Mouse (Mus musculus) E14TG2a.4 (cell line): Measurements from ENCODE around the gene Pomgnt1.

Source experiments
- H3K27me3 ChIP-seq: 2 replicates; pipeline ENCODE4 v1.6.1; 2014; ENCODE audit warnings: low read length, control low read depth; ENCODE audit not compliant: insufficient read depth
- H3K36me3 ChIP-seq: 2 replicates; pipeline ENCODE4 v1.6.1; 2014; ENCODE audit warnings: low read length, control low read depth; ENCODE audit not compliant: insufficient read depth
- H3K4me1 ChIP-seq: replicated peaks from 2 replicates; pipeline ENCODE4 v1.6.1; 2014; ENCODE audit warnings: low read depth, low read length, control low read depth
- H3K4me3 ChIP-seq: replicated peaks from 2 replicates; pipeline ENCODE4 v1.5.1; 2014; ENCODE audit warnings: mild to moderate bottlenecking, low read length
- H3K9me3 ChIP-seq: 2 replicates; pipeline ENCODE4 v1.6.1; 2014; ENCODE audit warnings: low read length, control low read depth
- CTCF ChIP-seq: conservative IDR thresholded peaks from 2 replicates; pipeline ENCODE4 v1.5.1; 2014; ENCODE audit warnings: low read length
- NANOG ChIP-seq: IDR thresholded peaks from 2 replicates; pipeline ENCODE4 v1.6.1; 2014; ENCODE audit warnings: borderline replicate concordance, low read length, mixed read lengths
- POU5F1 ChIP-seq: IDR thresholded peaks from 2 replicates; pipeline ENCODE4 v1.6.1; 2014; ENCODE audit warnings: low read length, borderline replicate concordance

Pomgnt1 gene

GRCm38 (mm10) chr4:116123602-116124519 lies at the start of gene Pomgnt1, which contains the start of gene Rad54l:
Pomgnt1 (plus strand) TSS chr4:116123840.
Rad54l (minus strand) TSS chr4:116123690.
- Histone ChIP-seq H3K4me1 (peaks cover 71% of the 10 kb centered on the region), H3K27me3 (no peaks in the 10 kb centered on the region), H3K9me3 (no peaks in the 10 kb centered on the region), H3K36me3 (peaks cover 29% of the 10 kb centered on the region), H3K4me3 (peak within 1 kb of the TSS; percentile 94)
- TF ChIP-seq CTCF: 0 out of 2 replicates have a peak, but pooled peaks have one; percentile 21
- TF ChIP-seq POU5F1: no peak

GRCm38 (mm10) chr4:116074145-116074675 lies 49.4 kb upstream of the Pomgnt1 start:
- TF ChIP-seq POU5F1 (no peak), CTCF (no peak), NANOG (no peak)
- Histone ChIP-seq H3K4me3 (peak overlapping the region; percentile 94), H3K9me3 (no peaks in the 10 kb centered on the region), H3K27me3 (peaks cover 18% of the 10 kb centered on the region), H3K4me1 (peaks cover 56% of the 10 kb centered on the region), H3K36me3 (peaks cover 19% of the 10 kb centered on the region)

- no peak for TF ChIP-seq POU5F1
- no peak for TF ChIP-seq NANOG
- TF ChIP-seq CTCF: no peak
- peaks cover 54% of the 10 kb centered on the region for H3K4me1 ChIP-seq
Measured at GRCm38 (mm10) chr4:116074861-116075620, 48.6 kb upstream of the Pomgnt1 start, which contains the start of the genes Uqcrh and Lrrc41. Uqcrh (minus strand) TSS chr4:116075071. Lrrc41 (plus strand) TSS chr4:116075269.

GRCm38 (mm10) chr4:116075631-116076368 lies 47.8 kb upstream of the Pomgnt1 start:
- Histone ChIP-seq H3K4me1 (peaks cover 47% of the 10 kb centered on the region), H3K36me3 (peaks cover 17% of the 10 kb centered on the region), H3K9me3 (no peaks in the 10 kb centered on the region), H3K4me3 (peak overlapping the region; percentile 94), H3K27me3 (peaks cover 18% of the 10 kb centered on the region)
- TF ChIP-seq POU5F1 (no peak), CTCF (no peak), NANOG (no peak)

More at GRCm38 (mm10) chr4:116074861-116075620, 48.6 kb upstream of the Pomgnt1 start, which contains the start of the genes Uqcrh and Lrrc41:
- peaks cover 17% of the 10 kb centered on the region for H3K36me3 ChIP-seq
- H3K4me3 ChIP-seq: peak within 1 kb of the TSS; percentile 94
- peaks cover 18% of the 10 kb centered on the region for H3K27me3 ChIP-seq
- no peaks in the 10 kb centered on the region for H3K9me3 ChIP-seq

DNA sequence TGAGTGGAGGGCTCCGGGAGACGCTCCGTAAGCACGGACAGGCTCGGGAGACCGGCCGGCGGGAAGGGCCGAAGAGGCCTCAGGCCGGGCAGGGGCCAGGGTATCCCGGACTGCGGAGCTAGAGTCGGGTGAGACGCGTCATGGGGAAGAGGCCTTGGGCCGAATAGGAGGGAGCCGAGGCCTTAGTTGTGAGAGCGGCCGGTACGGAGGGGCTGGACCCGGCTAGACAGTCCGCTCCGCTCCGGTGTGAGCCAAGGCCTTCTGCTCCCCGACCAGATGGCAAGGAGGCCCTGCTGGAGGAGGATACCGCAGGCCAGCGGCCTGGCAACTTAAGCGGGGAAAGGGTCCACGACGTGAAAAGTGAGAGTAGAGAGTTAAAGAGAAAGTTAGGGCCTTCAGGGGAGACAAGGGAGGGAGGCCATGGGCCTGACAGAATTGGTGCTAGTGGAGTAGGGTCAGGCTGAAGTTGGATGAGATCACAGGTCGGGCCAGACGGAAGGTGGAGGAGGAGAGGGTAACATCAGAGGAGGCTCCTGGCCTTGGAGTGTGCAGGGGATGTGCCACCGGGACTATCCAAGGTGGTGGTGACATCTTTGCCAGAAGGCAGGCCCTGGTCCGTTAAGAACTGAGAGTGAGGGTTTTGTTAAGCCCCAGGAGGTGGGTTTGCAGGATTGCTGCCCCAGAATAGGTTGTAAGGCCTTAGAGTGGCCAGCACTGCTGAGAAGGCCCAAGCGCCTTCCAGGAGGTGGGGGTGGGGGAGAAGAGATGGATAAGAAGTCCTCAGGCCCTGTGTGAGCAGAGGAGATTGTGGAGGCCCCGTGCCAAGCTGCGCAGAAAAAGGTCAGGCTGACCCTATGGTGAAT lies 47.0 kb upstream of the Pomgnt1 start:
- Histone ChIP-seq H3K9me3 (no peaks in the 10 kb centered on the region), H3K36me3 (peaks cover 22% of the 10 kb centered on the region), H3K4me3 (peak overlapping the region; percentile 94), H3K4me1 (peaks cover 39% of the 10 kb centered on the region), H3K27me3 (peaks cover 18% of the 10 kb centered on the region)
- TF ChIP-seq POU5F1 (no peak), CTCF (no peak), NANOG (no peak)

DNA sequence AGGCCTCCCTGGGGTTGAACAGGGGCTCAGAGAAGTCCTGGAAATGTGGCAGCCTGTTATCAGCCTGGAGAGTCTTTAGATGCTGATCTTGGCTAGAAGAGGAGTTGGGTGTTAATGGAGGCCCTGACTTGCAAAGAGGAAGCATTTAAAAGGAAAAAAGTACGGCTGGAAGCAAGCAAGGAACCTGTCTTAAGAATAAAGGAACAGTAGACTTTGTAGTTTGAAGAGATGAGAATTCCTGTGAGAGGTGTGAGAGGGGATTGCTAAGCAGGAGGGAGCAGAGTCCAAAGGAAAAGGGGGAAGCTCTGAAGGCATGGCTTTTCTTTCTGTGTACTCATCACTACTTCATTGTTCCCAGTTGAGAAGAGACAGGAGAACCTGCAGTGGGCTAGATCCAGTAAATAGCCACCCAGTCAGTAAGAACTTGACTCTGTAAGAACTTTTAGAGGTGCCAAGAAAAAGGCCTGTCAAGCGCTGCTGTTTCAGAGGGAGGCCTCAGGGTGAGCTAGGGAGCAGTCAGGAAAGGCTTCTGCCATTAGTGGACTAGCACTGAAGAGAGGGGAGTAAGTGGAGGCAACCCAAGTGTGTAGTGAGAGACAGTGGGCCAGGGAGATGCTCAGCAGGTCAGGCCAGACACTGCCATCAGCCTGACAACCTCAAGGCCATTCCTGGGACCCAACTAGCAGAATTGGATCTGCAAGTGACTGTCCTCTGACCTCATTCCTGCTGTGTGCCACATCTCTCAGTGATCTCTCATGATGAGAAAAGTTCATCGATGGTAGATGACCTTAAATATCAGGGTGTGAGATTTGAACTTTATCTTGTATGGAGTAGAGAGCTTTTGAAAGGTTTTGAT lies 46.2 kb upstream of the Pomgnt1 start:
- TF ChIP-seq CTCF (no peak), NANOG (no peak), POU5F1 (no peak)
- peaks cover 18% of the 10 kb centered on the region for H3K27me3 ChIP-seq
- peaks cover 32% of the 10 kb centered on the region for H3K4me1 ChIP-seq
- peak overlapping the region; percentile 94 for H3K4me3 ChIP-seq
- no peaks in the 10 kb centered on the region for H3K9me3 ChIP-seq
- H3K36me3 ChIP-seq: peaks cover 23% of the 10 kb centered on the region
